Mouse (Mus musculus) liver, postnatal 0 days (tissue): ENCODE results near the gene Gja4. TPM values are rescaled to one million over a fixed set of nuclear protein-coding genes. Genes with fewer than 3 reads are reported as not detected.

ENCODE experiments used
- ATAC-seq: fragments of 200-750 bp; cut with Nextera tagmentation; 2 replicates; pipeline ENCODE4 v1.8.0; 2017; ENCODE audit warnings: mild to moderate bottlenecking, moderate library complexity
- DNase-seq: peaks from one replicate; pipeline ENCODE4 v3.0.0-alpha.2; 2016
- H3K27ac ChIP-seq: fragments of 300-500 bp; sonication (generic); 2 replicates; pipeline ENCODE4 v1.5.1; 2014; ENCODE audit warnings: antibody characterized with exemption, moderate library complexity, mild to moderate bottlenecking, low read depth
- H3K27me3 ChIP-seq: fragments of 300-500 bp; sonication (generic); 2 replicates; pipeline ENCODE4 v1.6.1; 2014; ENCODE audit warnings: low read length, control low read depth, mixed read lengths; ENCODE audit not compliant: insufficient read depth
- H3K36me3 ChIP-seq: fragments of 300-500 bp; sonication (generic); replicated peaks from 2 replicates; pipeline ENCODE4 v1.6.1; 2014; ENCODE audit warnings: mild to moderate bottlenecking, control low read depth, low read length, moderate library complexity, mixed read lengths; ENCODE audit not compliant: insufficient read depth
- H3K4me1 ChIP-seq: fragments of 300-500 bp; sonication (generic); 2 replicates; pipeline ENCODE4 v1.6.1; 2014; ENCODE audit warnings: antibody characterized with exemption, mild to moderate bottlenecking, control low read depth; ENCODE audit not compliant: insufficient read depth
- H3K4me2 ChIP-seq: fragments of 300-500 bp; sonication (generic); 2 replicates; pipeline ENCODE4 v1.6.1; 2014; ENCODE audit warnings: low read depth, mild to moderate bottlenecking, low read length, moderate library complexity, mixed read lengths
- H3K4me3 ChIP-seq: fragments of 300-500 bp; sonication (generic); 2 replicates; pipeline ENCODE4 v1.5.1; 2014; ENCODE audit warnings: low read depth, low read length
- H3K9ac ChIP-seq: fragments of 300-500 bp; sonication (generic); replicated peaks from 2 replicates; pipeline ENCODE4 v1.6.1; 2014; ENCODE audit warnings: mild to moderate bottlenecking, moderate library complexity
- H3K9me3 ChIP-seq: fragments of 300-500 bp; sonication (generic); 2 replicates; pipeline ENCODE4 v1.6.1; 2016; ENCODE audit warnings: mild to moderate bottlenecking, control low read depth, low read length, mixed read lengths
- CTCF ChIP-seq: sonication (generic); IDR thresholded peaks from 2 replicates; pipeline ENCODE4 v1.5.1; 2016; ENCODE audit warnings: antibody characterized with exemption, low read depth
- EP300 ChIP-seq: IDR thresholded peaks from 2 replicates; pipeline ENCODE4 v1.6.1; 2016; ENCODE audit warnings: antibody characterized with exemption, low read depth, mild to moderate bottlenecking
- WGBS: fragments of 180-500 bp; shearing (Covaris S2); extraction: QIAGEN DNeasy Blood & Tissue Kit; methylation state at CpG from one replicate; pipeline ENCODE4 v1.1.7; 2014; ENCODE audit not compliant: insufficient replicate concordance; 5-methylcytosine and 5-hydroxymethylcytosine counted together
- polyA plus RNA-seq: library from polyadenylated mRNA; unstranded; fragments of >200 nt; fragmentation: Nextera tagmentation; extraction: Ambion mirVana; gene quantifications from 2 replicates; pipeline ENCODE4 v1.2.1, GENCODE M21; 2015

The Gja4 gene
- polyA plus RNA-seq, 1 experiment from 2014 or later = 3.1 TPM

GRCm38 (mm10) chr4:127315753-127316152 lies 1.9 kb upstream of the Gja4 start:
- 0 out of 2 replicates have a peak, but pooled peaks cover 3% of the 10 kb centered on the region for H3K4me1 ChIP-seq
- no peak overlapping the region for H3K9ac ChIP-seq
- no peaks in the 10 kb centered on the region for H3K9me3 ChIP-seq
- H3K36me3 ChIP-seq = no peaks in the 10 kb centered on the region
- H3K27me3 ChIP-seq = peaks cover 27% of the 10 kb centered on the region; the same call in 1 of the 2 replicates
- no peak overlapping the region for H3K4me2 ChIP-seq
- TF ChIP-seq EP300 = no peak
- TF ChIP-seq CTCF = no peak
- ATAC-seq (no peak), DNase-seq (no peak)
- 83% methylated on average over 8 of the region's 8 CpGs for WGBS
- H3K27ac ChIP-seq = no peak overlapping the region
- H3K4me3 ChIP-seq = no peak overlapping the region

- WGBS = 65% methylated on average over 9 of the region's 9 CpGs
- Histone ChIP-seq H3K4me2 (0 out of 2 replicates have a peak overlapping the region, but pooled peaks have one; percentile 74), H3K27me3 (peaks cover 20% of the 10 kb centered on the region; the same call in 1 of the 2 replicates), H3K4me1 (0 out of 2 replicates have a peak, but pooled peaks cover 3% of the 10 kb centered on the region), H3K9me3 (no peaks in the 10 kb centered on the region), H3K36me3 (no peaks in the 10 kb centered on the region), H3K4me3 (no peak overlapping the region), H3K9ac (no peak overlapping the region), H3K27ac (no peak overlapping the region)
- ATAC-seq (no peak), DNase-seq (no peak)
- no peak for TF ChIP-seq CTCF
- no peak for TF ChIP-seq EP300
Measured at GRCm38 (mm10) chr4:127314585-127314984, 746 bp upstream of the Gja4 start.

- 66% methylated on average over 24 of the region's 24 CpGs for WGBS
- H3K4me3 ChIP-seq = no peak overlapping the region
- H3K27me3 ChIP-seq = peaks cover 20% of the 10 kb centered on the region; the same call in 1 of the 2 replicates
- H3K9me3 ChIP-seq = no peaks in the 10 kb centered on the region
- TF ChIP-seq CTCF = no peak
- TF ChIP-seq EP300 = no peak
- ATAC-seq (no peak), DNase-seq (no peak)
- no peak overlapping the region for H3K4me2 ChIP-seq
- no peak overlapping the region for H3K9ac ChIP-seq
- H3K27ac ChIP-seq = no peak overlapping the region
- H3K36me3 ChIP-seq = no peaks in the 10 kb centered on the region
- 0 out of 2 replicates have a peak, but pooled peaks cover 3% of the 10 kb centered on the region for H3K4me1 ChIP-seq
Measured at GRCm38 (mm10) chr4:127312349-127312748, 1.5 kb downstream of the Gja4 start.

GRCm38 (mm10) chr4:127311561-127311960 lies 2.3 kb downstream of the Gja4 start:
- WGBS = 55% methylated on average over 9 of the region's 9 CpGs
- Histone ChIP-seq H3K27me3 (peaks cover 20% of the 10 kb centered on the region; the same call in 1 of the 2 replicates), H3K4me2 (no peak overlapping the region), H3K9ac (no peak overlapping the region), H3K27ac (no peak overlapping the region), H3K4me3 (no peak overlapping the region), H3K9me3 (no peaks in the 10 kb centered on the region), H3K4me1 (0 out of 2 replicates have a peak, but pooled peaks cover 3% of the 10 kb centered on the region), H3K36me3 (no peaks in the 10 kb centered on the region)
- TF ChIP-seq EP300 = no peak
- no peak for TF ChIP-seq CTCF
- DNase-seq (no peak), ATAC-seq (no peak)

- Histone ChIP-seq H3K27ac (no peak overlapping the region), H3K27me3 (no peaks in the 10 kb centered on the region), H3K4me2 (no peak overlapping the region), H3K9me3 (no peaks in the 10 kb centered on the region), H3K36me3 (no peaks in the 10 kb centered on the region), H3K4me1 (no peaks in the 10 kb centered on the region), H3K9ac (no peak overlapping the region), H3K4me3 (no peak overlapping the region)
- DNase-seq (no peak), ATAC-seq (no peak)
- TF ChIP-seq CTCF = no peak
- WGBS = 51% methylated on average over 2 of the region's 2 CpGs
Measured at GRCm38 (mm10) chr4:127306915-127307314, 6.9 kb downstream of the Gja4 start.

- DNase-seq (no peak), ATAC-seq (no peak)
- WGBS = 32% methylated on average over 3 of the region's 3 CpGs
- no peak overlapping the region for H3K27ac ChIP-seq
- H3K4me1 ChIP-seq = no peaks in the 10 kb centered on the region
- no peak overlapping the region for H3K9ac ChIP-seq
- TF ChIP-seq CTCF (no peak), EP300 (no peak)
- H3K9me3 ChIP-seq = no peaks in the 10 kb centered on the region
- H3K4me2 ChIP-seq = no peak overlapping the region
- H3K36me3 ChIP-seq = no peaks in the 10 kb centered on the region
- H3K27me3 ChIP-seq = no peaks in the 10 kb centered on the region
- H3K4me3 ChIP-seq = no peak overlapping the region
Measured at GRCm38 (mm10) chr4:127303796-127304195, 10.0 kb downstream of the Gja4 start.

- no peak for TF ChIP-seq CTCF
- TF ChIP-seq EP300 = no peak
- Histone ChIP-seq H3K9me3 (no peaks in the 10 kb centered on the region), H3K36me3 (no peaks in the 10 kb centered on the region), H3K4me2 (no peak overlapping the region), H3K27ac (no peak overlapping the region), H3K9ac (no peak overlapping the region), H3K27me3 (no peaks in the 10 kb centered on the region), H3K4me3 (no peak overlapping the region), H3K4me1 (no peaks in the 10 kb centered on the region)
- ATAC-seq = no peak
- 63% methylated on average over 5 of the region's 5 CpGs for WGBS
- no peak for DNase-seq
Measured at GRCm38 (mm10) chr4:127300503-127300902, 13.3 kb downstream of the Gja4 start.
